Mouse (Mus musculus) midbrain, embryonic 11.5 days (tissue): ENCODE measurements around the gene Arhgdia. TPM values are rescaled to one million over a fixed set of nuclear protein-coding genes. Genes with fewer than 3 reads are reported as not detected.

Experiments
- ATAC-seq: fragments of 200-750 bp; cut with Nextera tagmentation; 2 replicates; pipeline ENCODE4 v1.8.0; 2017; ENCODE audit warnings: moderate TSS enrichment, moderate library complexity; ENCODE audit not compliant: low FRiP score
- DNase-seq: peaks from one replicate; pipeline ENCODE4 v3.0.0; 2015; ENCODE audit warnings: low spot score; ENCODE audit errors: missing footprints
- H3K27ac ChIP-seq: fragments of 300-500 bp; sonication (generic); 2 replicates; pipeline ENCODE4 v1.5.1; 2014; ENCODE audit warnings: low read depth, low read length
- H3K27me3 ChIP-seq: fragments of 300-500 bp; sonication (generic); 2 replicates; pipeline ENCODE4 v1.6.1; 2014; ENCODE audit warnings: mild to moderate bottlenecking, low read length, moderate library complexity, mixed read lengths; ENCODE audit not compliant: control insufficient read depth, insufficient read depth
- H3K36me3 ChIP-seq: fragments of 300-500 bp; sonication (generic); 2 replicates; pipeline ENCODE4 v1.6.1; 2014; ENCODE audit warnings: mild to moderate bottlenecking, low read length, moderate library complexity, mixed read lengths; ENCODE audit not compliant: control insufficient read depth, insufficient read depth
- H3K4me1 ChIP-seq: fragments of 300-500 bp; sonication (generic); 2 replicates; pipeline ENCODE4 v1.6.1; 2014; ENCODE audit warnings: low read length; ENCODE audit not compliant: control insufficient read depth, insufficient read depth
- H3K4me2 ChIP-seq: fragments of 300-500 bp; sonication (generic); 2 replicates; pipeline ENCODE4 v1.6.1; 2014; ENCODE audit warnings: mild to moderate bottlenecking, moderate library complexity
- H3K4me3 ChIP-seq: fragments of 300-500 bp; sonication (generic); 2 replicates; pipeline ENCODE4 v1.5.1; 2014; ENCODE audit warnings: low read depth, low read length
- H3K9ac ChIP-seq: fragments of 300-500 bp; sonication (generic); 2 replicates; pipeline ENCODE4 v1.6.1; 2014; ENCODE audit warnings: low read length
- H3K9me3 ChIP-seq: fragments of 300-500 bp; sonication (generic); 2 replicates; pipeline ENCODE4 v1.6.1; 2016; ENCODE audit warnings: low read length; ENCODE audit not compliant: control insufficient read depth
- WGBS: fragments of 180-500 bp; shearing (Covaris S2); extraction: QIAGEN DNeasy Blood & Tissue Kit; methylation state at CpG from one replicate; pipeline ENCODE4 v1.1.7; 2014; 5-methylcytosine and 5-hydroxymethylcytosine counted together
- polyA plus RNA-seq: library from polyadenylated mRNA; unstranded; fragments of >200 nt; fragmentation: Nextera tagmentation; extraction: Ambion mirVana; gene quantifications from 2 replicates; pipeline ENCODE4 v1.2.1, GENCODE M21; 2014

Arhgdia gene
- polyA plus RNA-seq, 1 experiment from 2014 or later: 583 TPM

DNA sequence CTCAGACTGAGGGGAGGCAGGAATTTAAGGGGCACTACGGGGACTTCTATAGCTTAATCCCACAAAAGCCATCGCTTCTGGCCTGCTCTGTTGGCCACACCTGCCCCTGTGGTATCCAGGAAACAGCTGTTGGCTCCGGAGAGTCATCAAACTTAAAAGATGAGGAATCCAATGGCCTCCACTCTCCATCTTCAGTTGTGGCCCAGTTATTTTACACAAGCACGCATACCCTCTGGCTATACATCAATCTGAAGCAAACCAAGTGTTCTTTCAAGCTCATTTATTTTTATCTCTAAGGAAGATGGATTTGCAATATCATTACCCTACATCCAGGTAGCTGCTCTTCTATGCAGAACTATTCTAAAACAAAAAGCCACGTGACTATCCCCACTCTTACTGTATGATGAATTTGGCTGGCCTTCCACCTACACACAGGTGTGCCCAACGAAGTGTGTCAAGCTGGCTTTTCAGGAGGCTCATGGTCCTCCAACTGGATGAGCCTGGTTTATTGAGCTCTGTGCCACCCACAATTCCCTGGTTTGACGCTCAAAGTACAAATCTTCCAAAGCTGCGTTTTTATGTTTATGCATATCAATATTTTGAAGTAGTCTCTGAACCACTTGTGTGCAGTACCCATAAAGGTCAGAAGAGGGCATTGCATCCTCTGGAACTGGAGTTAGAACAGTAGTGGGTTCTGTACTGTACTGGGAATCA, 1.0 kb upstream of the Arhgdia start:
- H3K4me2 ChIP-seq: peak overlapping the region; percentile 96
- no peaks in the 10 kb centered on the region for H3K27me3 ChIP-seq
- peak; percentile 89 for DNase-seq
- H3K4me1 ChIP-seq: peaks cover 22% of the 10 kb centered on the region
- no peak; the same call in 1 of the 2 replicates for ATAC-seq
- peak overlapping the region; percentile 91 for H3K27ac ChIP-seq
- no peaks in the 10 kb centered on the region; the same call in 1 of the 2 replicates for H3K9me3 ChIP-seq
- H3K36me3 ChIP-seq: peaks cover 31% of the 10 kb centered on the region
- H3K4me3 ChIP-seq: peak overlapping the region; percentile 100
- H3K9ac ChIP-seq: peak overlapping the region; percentile 96
- WGBS: 70% methylated on average over 8 of the region's 8 CpGs

DNA sequence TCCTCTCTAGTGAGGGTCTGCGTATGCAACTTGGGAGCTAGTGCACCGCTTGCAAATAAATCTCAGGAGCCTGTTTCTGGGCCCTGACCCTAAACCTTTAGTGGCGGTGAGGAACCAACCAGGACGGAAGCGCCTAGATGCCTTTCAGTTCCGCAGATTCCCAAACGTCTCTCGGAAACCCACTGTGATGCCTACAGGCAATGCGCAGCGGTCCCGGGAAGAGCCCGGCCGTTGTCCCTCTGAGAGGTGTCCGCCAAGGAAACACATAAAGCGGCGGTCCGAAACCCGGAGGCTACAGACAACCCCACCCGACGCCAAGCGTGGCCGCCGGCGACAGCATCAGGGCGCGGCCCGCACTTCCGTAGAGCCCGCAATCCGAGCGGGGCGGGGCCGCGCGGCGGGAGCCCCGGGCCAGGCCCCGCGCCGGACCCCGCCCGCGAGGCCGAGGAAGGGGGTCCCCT, 523 bp downstream of the Arhgdia start:
- Histone ChIP-seq H3K4me1 (peaks cover 22% of the 10 kb centered on the region), H3K9me3 (no peaks in the 10 kb centered on the region; the same call in 1 of the 2 replicates), H3K27me3 (no peaks in the 10 kb centered on the region), H3K9ac (peak overlapping the region; percentile 96), H3K36me3 (peaks cover 29% of the 10 kb centered on the region), H3K4me3 (peak overlapping the region; percentile 100), H3K27ac (peak overlapping the region; percentile 91), H3K4me2 (peak overlapping the region; percentile 96)
- under 1% methylated on average over 33 of the region's 44 CpGs for WGBS
- ATAC-seq (peak; percentile 25; the same call in 1 of the 2 replicates), DNase-seq (peak; percentile 93)

DNA sequence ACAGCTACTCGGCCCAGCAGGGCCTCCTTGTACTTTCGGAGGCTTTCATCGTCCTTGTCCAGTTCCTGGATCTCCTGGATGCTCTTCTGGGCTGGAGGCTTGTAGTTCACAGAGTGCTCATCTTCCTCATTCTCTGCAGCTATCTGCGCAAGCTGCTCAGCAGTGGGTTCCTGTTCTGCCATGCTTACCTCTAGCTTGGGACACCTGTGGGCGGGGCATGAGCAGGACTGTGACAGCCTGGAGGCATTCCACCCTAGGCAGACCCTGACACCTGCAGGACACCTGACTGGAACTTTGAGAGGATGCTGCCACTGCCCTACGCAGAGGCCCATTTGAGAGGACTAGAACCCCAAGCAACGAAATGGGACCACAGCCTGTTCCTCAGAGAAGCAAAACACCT, 1.2 kb downstream of the Arhgdia start:
- no peak overlapping the region for H3K27ac ChIP-seq
- no peaks in the 10 kb centered on the region for H3K27me3 ChIP-seq
- peaks cover 22% of the 10 kb centered on the region for H3K4me1 ChIP-seq
- H3K36me3 ChIP-seq: peaks cover 25% of the 10 kb centered on the region
- peak overlapping the region; percentile 96 for H3K9ac ChIP-seq
- H3K9me3 ChIP-seq: no peaks in the 10 kb centered on the region; the same call in 1 of the 2 replicates
- H3K4me3 ChIP-seq: peak overlapping the region; percentile 100
- WGBS: 65% methylated on average over 7 of the region's 7 CpGs
- ATAC-seq (no peak), DNase-seq (no peak)
- peak overlapping the region; percentile 96 for H3K4me2 ChIP-seq

DNA sequence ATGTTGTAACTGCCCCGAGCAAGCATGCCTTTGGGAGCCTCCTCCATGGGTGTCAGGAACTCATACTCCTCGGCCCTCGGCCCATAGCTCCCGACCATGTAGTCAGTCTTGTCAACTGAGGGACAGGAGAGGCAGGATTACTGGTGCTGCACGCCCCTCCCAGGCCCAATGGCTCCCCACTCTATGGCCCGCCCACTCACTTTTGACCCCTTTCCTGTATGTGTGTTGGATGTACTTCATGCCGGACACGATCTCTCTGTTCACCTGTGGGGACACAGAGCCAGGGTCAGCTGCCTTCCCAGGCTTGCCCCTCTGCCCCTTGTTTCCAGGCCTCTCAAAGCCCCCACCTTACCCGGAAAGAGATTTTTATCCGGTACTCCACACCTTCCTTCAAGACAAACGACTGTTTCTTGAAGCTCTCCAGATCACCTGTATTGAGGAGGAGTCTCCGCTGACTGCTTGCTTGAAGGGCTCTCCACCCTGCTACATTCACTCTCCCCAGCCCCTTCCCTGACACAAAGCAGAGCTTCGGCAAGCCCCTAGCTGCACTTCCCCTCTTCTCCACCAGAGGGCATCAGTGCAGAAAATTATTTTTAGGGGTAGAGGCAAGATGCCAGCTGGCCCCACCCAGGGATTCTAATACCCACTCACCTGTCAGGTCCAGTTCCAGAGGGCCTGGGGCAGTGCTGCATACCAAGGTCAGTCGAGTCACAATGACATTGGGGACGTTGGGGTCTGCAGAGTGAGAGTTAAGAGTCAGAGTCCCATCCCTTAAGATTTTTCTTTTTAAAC, 1.9 kb downstream of the Arhgdia start:
- Histone ChIP-seq H3K4me3 (peak overlapping the region; percentile 100), H3K36me3 (peaks cover 24% of the 10 kb centered on the region), H3K27ac (no peak overlapping the region; the same call in 1 of the 2 replicates), H3K4me2 (peak overlapping the region; percentile 96), H3K9ac (peak overlapping the region; percentile 96), H3K4me1 (peaks cover 22% of the 10 kb centered on the region), H3K27me3 (no peaks in the 10 kb centered on the region), H3K9me3 (no peaks in the 10 kb centered on the region; the same call in 1 of the 2 replicates)
- peak; percentile 99 for DNase-seq
- ATAC-seq: no peak
- WGBS: 68% methylated on average over 15 of the region's 15 CpGs

DNA sequence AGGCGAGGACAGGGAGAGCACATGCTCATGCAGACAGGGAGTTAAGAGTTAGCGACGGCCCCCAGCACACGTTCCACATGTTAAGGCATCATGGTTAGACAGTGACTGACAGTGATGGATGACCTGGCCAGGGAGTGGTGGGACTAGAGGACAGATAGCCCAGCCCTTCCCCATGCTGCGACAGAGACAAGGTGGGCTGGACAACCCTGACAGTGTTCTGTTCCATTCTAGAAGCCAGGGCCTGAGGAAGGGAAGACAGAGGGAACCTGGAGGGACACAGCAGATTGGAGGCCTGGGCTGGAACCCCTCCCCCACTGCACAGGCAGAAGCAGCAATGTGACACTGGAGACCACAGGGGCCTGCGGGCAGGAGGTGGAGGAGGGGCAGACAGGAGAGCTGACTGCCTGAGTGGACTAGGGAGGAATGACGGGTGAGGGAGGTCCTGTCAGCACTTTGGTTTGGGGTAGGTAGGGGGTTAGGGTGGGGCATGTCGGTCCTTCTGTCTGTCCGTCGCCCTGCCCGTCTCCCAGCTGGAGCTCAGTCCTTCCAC, 2.7 kb downstream of the Arhgdia start:
- WGBS: 88% methylated on average over 11 of the region's 11 CpGs
- H3K4me2 ChIP-seq: no peak overlapping the region
- no peaks in the 10 kb centered on the region for H3K27me3 ChIP-seq
- H3K36me3 ChIP-seq: peaks cover 24% of the 10 kb centered on the region
- no peak for ATAC-seq
- no peak overlapping the region; the same call in 1 of the 2 replicates for H3K4me3 ChIP-seq
- H3K9ac ChIP-seq: no peak overlapping the region
- H3K9me3 ChIP-seq: no peaks in the 10 kb centered on the region; the same call in 1 of the 2 replicates
- H3K4me1 ChIP-seq: peaks cover 26% of the 10 kb centered on the region
- H3K27ac ChIP-seq: no peak overlapping the region
- no peak for DNase-seq

DNA sequence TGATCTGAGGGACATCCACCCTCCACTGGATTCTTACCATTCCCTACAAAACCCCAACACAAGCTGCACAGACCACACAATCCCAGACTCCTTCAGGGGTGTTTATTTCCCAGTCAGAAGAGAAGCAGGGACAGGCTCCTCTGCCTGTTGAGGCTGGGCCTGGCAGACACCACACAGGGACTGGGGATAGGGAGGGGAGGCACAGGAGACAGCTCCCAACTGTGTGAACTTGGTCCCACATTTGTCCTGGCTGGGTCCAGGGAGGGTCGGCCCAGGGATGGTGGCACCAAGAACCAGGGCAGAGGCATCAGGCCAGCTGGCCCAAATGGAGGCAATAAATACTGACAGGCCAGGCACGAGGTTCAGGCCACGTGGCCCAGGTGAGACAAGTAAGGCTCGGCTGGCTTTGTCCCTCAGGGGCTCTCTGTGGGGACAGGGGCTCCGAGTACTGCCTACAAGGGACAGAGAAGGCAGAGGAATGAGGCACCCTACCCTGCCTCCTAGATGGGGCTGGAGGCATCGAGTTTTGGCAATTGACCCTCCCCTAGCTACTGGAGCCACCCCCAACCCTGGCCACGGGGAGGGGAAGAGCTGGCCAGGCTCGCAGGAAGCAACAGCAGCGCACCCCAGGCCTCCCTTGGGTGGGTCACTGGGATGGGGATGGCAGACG, 3.3 kb downstream of the Arhgdia start:
- 93% methylated on average over 10 of the region's 10 CpGs for WGBS

DNA sequence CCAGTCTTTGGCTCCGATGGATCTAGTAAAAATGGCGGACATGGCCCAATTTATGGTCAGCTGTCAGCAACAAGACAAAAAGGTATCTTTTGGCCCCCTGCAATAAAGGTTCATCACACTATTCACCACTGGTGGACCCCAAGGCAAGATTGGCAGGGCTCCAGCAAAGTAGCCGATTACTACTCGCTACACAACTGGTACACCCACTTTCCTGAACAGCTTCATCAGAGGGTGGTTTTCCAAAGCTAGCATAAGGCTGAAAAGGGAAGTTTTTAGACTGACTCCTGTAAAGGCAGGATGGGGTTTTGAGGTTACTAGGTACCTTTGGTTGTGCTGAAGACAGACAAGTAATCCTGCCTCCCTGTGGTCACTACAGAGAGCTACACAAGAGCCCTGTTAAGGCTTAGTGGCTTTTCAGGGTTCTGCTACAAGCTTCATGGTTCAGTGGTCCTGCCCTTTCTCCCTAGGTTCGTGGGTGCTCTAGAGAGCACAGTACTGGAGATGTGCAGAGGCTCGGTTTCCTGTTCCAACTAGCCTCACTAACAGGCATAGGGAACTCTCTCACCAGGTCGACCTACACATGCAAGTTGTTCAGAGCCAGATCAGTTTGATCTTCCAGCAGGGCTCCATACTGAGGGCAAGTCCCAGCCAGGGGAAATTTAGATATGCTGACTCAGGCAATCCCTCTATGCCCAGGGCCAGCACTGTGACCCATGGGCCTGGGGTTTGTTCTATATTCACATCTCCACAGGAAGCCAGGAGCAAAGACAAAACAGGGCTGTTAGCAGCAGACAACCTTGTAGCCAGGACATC, 4.0 kb downstream of the Arhgdia start:
- no peaks in the 10 kb centered on the region for H3K9me3 ChIP-seq
- peaks cover 26% of the 10 kb centered on the region for H3K4me1 ChIP-seq
- no peaks in the 10 kb centered on the region for H3K27me3 ChIP-seq
- H3K36me3 ChIP-seq: peaks cover 22% of the 10 kb centered on the region
- no peak overlapping the region for H3K4me3 ChIP-seq
- H3K9ac ChIP-seq: no peak overlapping the region
- WGBS: 77% methylated on average over 7 of the region's 7 CpGs
- DNase-seq (no peak), ATAC-seq (no peak)
- no peak overlapping the region for H3K27ac ChIP-seq
- no peak overlapping the region for H3K4me2 ChIP-seq

More for the DNA sequence above, 3.3 kb downstream of the Arhgdia start:
- Histone ChIP-seq H3K4me1 (peaks cover 26% of the 10 kb centered on the region), H3K4me3 (no peak overlapping the region), H3K36me3 (peaks cover 22% of the 10 kb centered on the region), H3K27me3 (no peaks in the 10 kb centered on the region), H3K9me3 (no peaks in the 10 kb centered on the region), H3K27ac (no peak overlapping the region), H3K9ac (no peak overlapping the region), H3K4me2 (no peak overlapping the region)
- no peak for DNase-seq
- no peak for ATAC-seq

DNA sequence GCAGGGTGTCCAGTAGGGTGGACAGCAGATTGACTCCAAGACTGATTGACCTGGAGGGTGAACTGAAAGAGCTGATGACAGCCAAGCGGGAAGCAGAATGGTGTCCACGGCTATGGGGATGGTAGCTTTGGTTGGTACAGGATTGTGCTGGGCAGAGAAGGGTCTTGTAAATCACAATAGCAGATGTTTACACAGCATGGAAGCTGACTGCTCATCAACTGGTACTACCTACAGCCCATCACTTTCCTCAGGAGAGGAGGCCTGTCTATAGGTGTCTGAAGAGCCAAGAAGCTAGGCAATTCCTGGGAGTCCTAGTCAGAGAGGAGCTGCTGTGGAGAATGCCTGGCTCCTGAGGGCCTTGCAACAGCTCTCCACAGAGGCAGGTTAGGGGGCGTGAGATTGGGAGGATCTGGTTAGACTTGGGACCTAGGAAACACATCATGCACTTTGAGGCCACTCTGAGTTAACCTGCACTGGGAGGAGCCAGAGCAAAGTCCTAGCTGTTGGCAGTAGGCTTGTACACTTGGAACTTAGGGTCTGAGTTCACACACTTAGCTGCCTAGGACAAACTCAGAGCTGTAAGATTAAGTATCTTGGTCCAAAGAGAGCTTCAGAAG, 5.0 kb downstream of the Arhgdia start:
- DNase-seq: no peak
- WGBS: 88% methylated on average over 3 of the region's 3 CpGs
- no peak overlapping the region for H3K9ac ChIP-seq
- H3K4me1 ChIP-seq: peaks cover 23% of the 10 kb centered on the region
- no peak for ATAC-seq
- H3K27me3 ChIP-seq: no peaks in the 10 kb centered on the region
- H3K4me3 ChIP-seq: no peak overlapping the region
- peaks cover 22% of the 10 kb centered on the region for H3K36me3 ChIP-seq
- no peak overlapping the region for H3K4me2 ChIP-seq
- no peak overlapping the region for H3K27ac ChIP-seq
- H3K9me3 ChIP-seq: no peaks in the 10 kb centered on the region
